Mouse (Mus musculus): ENCODE data around the gene Gm2956.
"Not testable (repeated sequence)": the region's sequence is repeated elsewhere in the genome, so short reads cannot be mapped to it uniquely, and the experiment has no call there.

Gene Gm2956

DNA sequence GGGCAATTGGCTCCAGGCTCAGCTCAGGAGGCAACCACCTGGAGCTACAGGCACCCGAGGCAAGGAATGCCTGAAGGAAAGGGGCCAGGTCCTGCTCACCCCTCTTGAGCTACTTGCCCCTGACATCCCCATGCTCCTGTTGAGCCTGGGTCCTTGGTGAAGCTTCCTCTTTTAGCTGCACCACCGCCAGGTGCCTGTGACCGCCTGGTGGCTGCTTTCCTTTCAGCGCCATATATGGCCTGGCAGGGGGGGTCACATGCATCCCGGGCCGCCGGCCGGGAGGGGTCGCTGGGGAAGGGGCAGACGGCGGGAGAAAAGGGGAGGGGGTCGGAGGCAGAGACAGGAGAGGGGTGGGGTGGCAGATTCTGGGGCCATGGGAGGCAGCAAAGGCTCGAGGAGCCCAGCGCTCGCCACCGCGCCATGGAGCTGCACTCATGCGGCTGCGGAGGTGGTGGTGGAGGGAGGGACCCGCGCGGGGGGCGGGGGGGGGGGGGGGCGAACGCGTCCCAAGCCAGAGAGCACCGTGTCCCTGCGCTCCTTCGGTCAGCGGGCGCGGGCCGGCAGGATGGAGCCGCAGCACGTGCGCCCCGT, at the start of gene Gm2956:
TSS of gene Gm2956 (plus strand) at position 541 of the 591 bp plus-strand sequence.
- in situ Hi-C loops (cut with MboI; ENCODE audit: low sequenced_read_pairs): not testable (repeated sequence)

DNA sequence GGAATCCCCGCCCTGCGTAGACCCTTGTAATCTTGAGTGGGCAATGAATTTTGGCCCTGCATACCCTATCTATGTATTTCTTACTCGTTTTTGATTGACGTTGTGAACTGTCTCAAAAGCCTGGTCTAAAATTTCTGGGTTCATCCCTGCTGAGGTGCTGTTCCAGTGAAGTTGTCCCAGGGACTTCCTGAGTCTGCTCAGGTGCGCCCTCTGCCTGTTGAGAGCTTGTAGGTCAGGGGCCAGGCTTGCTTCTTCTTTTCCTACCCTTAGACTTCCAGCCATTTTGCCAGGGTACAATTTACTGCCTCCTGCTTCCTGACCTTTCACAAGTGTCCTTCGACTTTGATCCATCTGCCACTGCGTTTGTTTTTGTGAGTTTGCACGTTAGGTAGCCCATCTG, 979 bp downstream of the Gm2956 start:
- in situ Hi-C loops (cut with MboI; ENCODE audit: low sequenced_read_pairs): not testable (repeated sequence)

DNA sequence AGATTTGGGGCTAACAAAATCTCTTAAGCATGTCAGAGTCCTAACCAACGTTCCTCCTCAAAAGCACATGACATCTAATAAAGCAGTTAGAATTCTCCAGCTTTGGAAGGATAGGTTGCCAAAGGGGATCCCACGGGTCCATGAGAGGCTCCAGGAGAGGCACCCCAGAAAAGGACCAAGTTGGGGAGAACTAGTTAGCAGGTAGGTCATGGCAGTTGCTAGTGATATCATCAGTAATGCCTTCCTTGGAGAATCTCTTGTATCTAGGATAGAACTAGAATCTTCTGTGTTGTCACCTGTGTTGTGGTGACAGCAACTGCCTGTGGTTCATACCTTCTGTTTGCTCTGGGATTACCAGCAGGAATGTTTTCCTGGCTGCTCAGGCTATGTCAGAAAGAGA, 62.4 kb downstream of the Gm2956 start, which contains the start of gene Gm10413:
TSS of gene Gm10413 (plus strand) at position 301 of the 400 bp plus-strand sequence.
- in situ Hi-C loops (cut with MboI; ENCODE audit: low sequenced_read_pairs): not testable (repeated sequence)
